Mouse (Mus musculus) gastrocnemius, postnatal 25 days (tissue): Measurements from ENCODE around the gene Ffar2. TPM values are rescaled to one million over a fixed set of nuclear protein-coding genes. Genes with fewer than 3 reads are reported as not detected.

Source experiments
- total RNA-seq, 2 experiments: library from RNA; stranded (reverse); gene quantifications; 1 replicate in 1 of 2; 2 replicates in 1 of 2; pipeline ENCODE4 v1.2.3; 2021

The Ffar2 gene
- total RNA-seq, 2 experiments from 2014 or later: 2.4 TPM; not detected in 1

Other genes with a start within 250 kb of the Ffar2 start
- 10 to 100 TPM; 12.3 to 14.0 TPM for gene Kmt2b, start 235.0 kb downstream of the Ffar2 start, total RNA-seq
- not detected for gene Zbtb32, start 224.9 kb downstream of the Ffar2 start, total RNA-seq
- gene Upk1a, start 210.9 kb downstream of the Ffar2 start, total RNA-seq: not detected
- gene Cox6b1, start 197.6 kb downstream of the Ffar2 start, total RNA-seq: 1,000 to 10,000 TPM; 1,459 to 1,684 TPM
- gene Etv2, start 187.9 kb downstream of the Ffar2 start, total RNA-seq: not detected
- 10 to 100 TPM; 37.2 to 40.1 TPM for gene Rbm42, start 173.5 kb downstream of the Ffar2 start, total RNA-seq
- gene Haus5, start 158.8 kb downstream of the Ffar2 start, total RNA-seq: 1 to 10 TPM; 3.5 to 5.1 TPM
- 1 to 10 TPM; 2.3 to 3.4 TPM for gene Pmis2, start 152.2 kb downstream of the Ffar2 start, total RNA-seq
- gene 2200002J24Rik, start 124.8 kb downstream of the Ffar2 start, total RNA-seq: not detected
- under 1 TPM; 0.33 to 0.75 TPM for gene Atp4a, start 111.6 kb downstream of the Ffar2 start, total RNA-seq
- 100 to 1,000 TPM; 283 to 405 TPM for gene Tmem147, start 94.2 kb downstream of the Ffar2 start, total RNA-seq
- not detected for gene Gapdhs, start 80.1 kb downstream of the Ffar2 start, total RNA-seq
- gene Sbsn, start 72.3 kb downstream of the Ffar2 start, total RNA-seq: 1 to 10 TPM; 2.3 to 5.6 TPM
- under 1 TPM; 0.43 to 0.51 TPM for gene Dmkn, start 60.0 kb downstream of the Ffar2 start, total RNA-seq
- 1 to 10 TPM in 1 of 2 experiments, under 1 TPM in 1; 0.97 to 2.8 TPM for gene Krtdap, start 35.9 kb downstream of the Ffar2 start, total RNA-seq
- not detected for gene Ffar3, start 32.4 kb upstream of the Ffar2 start, total RNA-seq
- gene Ffar1, start 37.8 kb upstream of the Ffar2 start, total RNA-seq: not detected
- under 1 TPM; 0.13 to 0.23 TPM for gene Cd22, start 56.6 kb upstream of the Ffar2 start, total RNA-seq
- 1 to 10 TPM; 1.1 to 1.8 TPM for gene Mag, start 91.1 kb upstream of the Ffar2 start, total RNA-seq
- gene Hamp2, start 100.9 kb upstream of the Ffar2 start, total RNA-seq: not detected
- not detected for gene Hamp, start 120.3 kb upstream of the Ffar2 start, total RNA-seq
- 10 to 100 TPM; 69.6 to 85.0 TPM for gene Usf2, start 133.0 kb upstream of the Ffar2 start, total RNA-seq
- gene Lsr, start 149.7 kb upstream of the Ffar2 start, total RNA-seq: 1 to 10 TPM in 1 of 2 experiments, under 1 TPM in 1; 0.69 to 1.1 TPM
- not detected for gene Fam187b, start 150.0 kb upstream of the Ffar2 start, total RNA-seq
- 10 to 100 TPM in 1 of 2 experiments, 1 to 10 TPM in 1; 9.5 to 13.6 TPM for gene Fxyd5, start 218.7 kb upstream of the Ffar2 start, total RNA-seq
- gene Fxyd7, start 227.7 kb upstream of the Ffar2 start, total RNA-seq: 1 to 10 TPM; 1.9 to 2.1 TPM
- gene Fxyd1, start 233.4 kb upstream of the Ffar2 start, total RNA-seq: 1,000 to 10,000 TPM; 1,050 to 1,262 TPM
- 1 to 10 TPM; 4.1 to 5.4 TPM for gene Lgi4, start 235.6 kb upstream of the Ffar2 start, total RNA-seq